Mouse (Mus musculus): ENCODE results near the gene Rps8.

Gene Rps8

DNA sequence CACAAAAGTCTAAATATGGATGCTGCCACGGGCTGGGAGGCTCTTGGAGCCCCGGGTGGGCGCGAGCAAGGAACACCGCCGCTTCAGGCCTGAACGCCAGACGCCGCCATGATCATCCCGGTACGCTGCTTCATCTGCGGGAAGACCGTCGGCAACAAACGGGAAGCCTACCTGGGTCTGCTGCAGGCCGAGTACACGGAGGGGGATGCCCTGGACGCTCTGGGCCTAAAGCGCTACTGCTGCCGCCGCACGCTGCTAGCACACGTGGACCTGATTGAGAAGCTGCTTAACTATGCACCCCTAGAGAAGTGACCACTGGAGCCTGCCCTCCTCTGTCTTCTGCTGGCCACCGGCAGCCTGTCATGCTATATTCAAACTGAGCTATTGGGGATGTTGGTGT, 7.2 kb downstream of the Rps8 start:
- DNase-seq (ENCODE audit: extremely low spot score, low spot score), result no peak

DNA sequence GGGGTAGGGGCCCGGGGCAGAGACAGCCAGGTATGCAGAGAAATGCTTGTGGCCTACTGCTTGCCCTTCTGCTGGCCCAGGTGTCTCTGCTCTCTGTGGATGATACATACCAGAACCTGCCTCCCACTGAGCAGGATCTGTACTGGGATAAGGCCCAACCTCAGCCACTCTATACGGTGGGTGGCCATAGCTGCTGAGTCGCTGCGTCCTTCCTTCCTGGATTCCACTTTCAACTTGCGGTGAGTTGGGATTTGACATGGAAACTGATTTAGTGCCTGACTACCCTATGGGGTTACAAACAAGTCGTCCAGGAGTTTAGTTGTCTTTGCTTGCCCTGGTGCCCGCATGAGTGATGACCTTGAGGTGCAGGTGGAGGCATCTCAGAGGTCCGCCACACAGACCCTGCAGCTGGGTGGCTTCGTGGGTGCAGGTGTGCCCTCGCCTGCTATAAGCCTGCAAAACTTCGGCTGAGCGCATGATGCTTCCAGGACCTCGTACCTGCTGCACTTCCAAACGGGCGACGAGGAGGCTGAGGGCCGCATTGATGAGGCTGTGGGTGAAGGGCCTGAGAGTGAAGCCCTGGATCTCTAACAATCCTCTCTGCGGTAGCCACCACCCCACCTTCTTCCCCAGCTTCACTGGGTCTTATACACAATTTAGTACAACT, 7.9 kb downstream of the Rps8 start:
- no peak for DNase-seq (ENCODE audit: extremely low spot score, low spot score)

DNA sequence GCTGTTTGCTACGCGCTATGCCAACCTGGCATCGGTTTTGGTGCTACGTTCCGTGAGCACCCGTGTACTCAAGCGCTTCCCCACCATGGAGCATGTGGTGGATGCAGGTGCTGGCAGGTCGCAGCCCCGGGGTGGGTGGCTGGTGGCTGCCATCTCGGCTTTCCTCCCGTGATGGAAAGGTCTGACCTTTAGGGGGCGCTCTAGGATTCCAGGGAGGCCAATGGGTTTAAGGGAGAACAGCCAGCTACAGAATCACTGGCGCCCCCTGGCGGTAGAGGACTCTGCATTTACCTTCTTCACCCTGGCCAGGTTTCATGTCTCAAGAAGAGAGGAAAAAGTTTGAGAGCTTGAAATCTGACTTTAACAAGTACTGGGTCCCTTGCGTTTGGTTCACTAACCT, 9.9 kb downstream of the Rps8 start:
- peak; percentile 86 for DNase-seq (ENCODE audit: extremely low spot score, low spot score)

GRCm38 (mm10) chr4:117145248-117145647, 10.8 kb downstream of the Rps8 start:
- DNase-seq (ENCODE audit: extremely low spot score, low spot score), result no peak

DNA sequence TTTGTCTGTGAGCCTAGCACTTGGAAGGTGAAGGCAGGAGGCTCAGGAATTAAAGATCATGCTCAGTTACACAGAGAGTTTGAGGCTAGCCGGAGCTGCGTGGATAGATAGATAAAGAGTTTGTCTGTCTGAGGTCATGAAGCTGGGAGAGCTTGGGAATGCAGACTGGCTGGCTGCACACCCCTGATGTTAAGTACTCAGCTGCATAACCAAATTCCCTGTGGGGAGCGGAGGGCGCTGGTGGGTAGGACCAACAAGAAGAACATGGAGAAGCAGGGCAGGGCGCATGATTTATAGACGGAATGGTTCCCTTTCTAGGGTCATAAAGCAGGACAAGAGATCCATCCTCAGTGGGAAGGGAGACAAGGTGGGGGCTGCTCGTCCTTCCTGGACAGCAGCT, 13.0 kb downstream of the Rps8 start:
- no peak for DNase-seq (ENCODE audit: extremely low spot score, low spot score)

DNA sequence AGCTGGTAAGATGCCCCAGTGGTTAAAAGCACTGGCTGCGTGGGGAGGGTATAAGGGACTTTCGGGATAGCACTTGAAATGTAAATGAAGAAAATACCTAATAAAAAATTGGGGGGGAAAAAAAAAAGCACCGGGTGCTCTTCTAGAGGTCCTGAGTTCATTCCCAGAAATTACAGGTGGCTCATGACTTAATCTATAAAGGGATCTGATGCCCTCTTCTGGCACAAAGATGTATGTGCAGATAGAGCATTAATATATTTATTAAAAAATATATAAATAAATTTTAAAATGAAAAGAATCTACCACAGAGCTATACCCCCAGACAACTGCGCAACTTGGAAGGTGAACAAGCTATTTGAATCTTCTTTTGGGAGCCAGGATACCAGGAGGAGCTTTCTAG, 15.4 kb downstream of the Rps8 start:
- DNase-seq (ENCODE audit: extremely low spot score, low spot score), result no peak

GRCm38 (mm10) chr4:117139217-117139612, 16.8 kb downstream of the Rps8 start:
- DNase-seq (ENCODE audit: extremely low spot score, low spot score), result no peak

- DNase-seq (ENCODE audit: extremely low spot score, low spot score), result no peak
Observed at GRCm38 (mm10) chr4:117138295-117139216, 17.5 kb downstream of the Rps8 start.

- DNase-seq (ENCODE audit: extremely low spot score, low spot score), result no peak
Observed at GRCm38 (mm10) chr4:117136034-117136433, 20.0 kb downstream of the Rps8 start.

GRCm38 (mm10) chr4:117134601-117134995, 21.4 kb downstream of the Rps8 start:
- DNase-seq (ENCODE audit: extremely low spot score, low spot score), result no peak

DNA sequence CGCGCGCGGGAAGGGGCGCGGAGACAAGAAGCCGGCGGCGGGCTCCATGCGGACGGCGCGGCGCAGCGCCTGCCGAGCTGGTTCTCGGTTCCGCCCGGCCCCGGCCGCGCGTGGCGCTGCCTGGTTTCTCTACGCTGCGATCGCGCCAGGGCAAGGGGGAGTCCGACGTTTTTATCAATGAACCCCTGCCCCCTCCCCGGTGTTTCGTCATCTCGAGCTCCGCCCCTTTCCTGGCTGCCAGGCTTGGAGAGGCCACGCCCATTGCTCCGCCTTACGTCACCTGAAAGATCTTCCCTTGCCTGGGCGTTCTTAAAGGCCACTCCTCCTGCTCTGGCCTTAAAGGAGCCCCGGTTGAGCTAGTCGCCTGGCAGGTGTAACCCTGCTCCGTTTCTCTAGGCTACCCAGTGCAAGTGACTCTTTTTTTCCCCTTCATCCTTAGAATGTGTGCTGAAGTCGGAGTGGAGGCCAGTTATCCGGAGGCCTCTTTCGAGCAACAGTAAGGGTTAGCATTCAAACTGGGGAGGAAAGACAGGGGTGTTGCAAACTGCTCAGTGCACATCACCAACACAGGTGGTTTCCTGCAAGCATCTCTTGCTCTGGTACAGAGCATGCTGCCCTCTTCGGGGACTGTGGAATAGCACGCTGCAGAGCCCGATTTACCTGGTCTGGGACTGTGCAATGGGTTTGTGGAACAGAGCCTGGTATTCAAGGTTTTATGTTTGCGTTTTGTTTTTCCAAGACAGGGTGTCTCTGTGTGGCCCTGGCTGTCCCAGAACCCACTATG, 22.0 kb downstream of the Rps8 start, which contains the start of gene Plk3:
TSS of gene Plk3 (minus strand) at position 147 of the 784 bp plus-strand sequence.
- DNase-seq (ENCODE audit: extremely low spot score, low spot score), result peak; percentile 96

- peak; percentile 73 for DNase-seq (ENCODE audit: extremely low spot score, low spot score)
Observed at GRCm38 (mm10) chr4:117133366-117133796, 22.7 kb downstream of the Rps8 start.

DNA sequence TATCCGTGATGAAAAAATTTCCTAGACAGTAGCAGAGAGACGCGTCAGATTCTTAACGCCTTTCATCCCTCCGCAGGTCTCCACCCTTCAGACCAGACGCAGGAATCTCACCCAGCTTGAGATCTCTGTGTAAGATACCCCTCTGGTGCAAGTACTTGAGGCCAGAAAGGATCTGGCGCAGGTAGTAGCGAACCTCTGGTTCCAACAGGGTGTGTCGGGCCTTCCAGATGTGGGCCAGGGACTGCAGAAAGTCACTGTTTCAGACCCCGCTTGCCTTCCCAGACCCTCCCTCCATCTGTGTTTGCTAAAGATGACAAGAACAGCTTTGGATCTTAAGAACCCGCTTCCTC, 23.3 kb downstream of the Rps8 start:
- no peak for DNase-seq (ENCODE audit: extremely low spot score, low spot score)

- peak; percentile 79 for DNase-seq (ENCODE audit: extremely low spot score, low spot score)
Observed at GRCm38 (mm10) chr4:117131890-117132793, 23.9 kb downstream of the Rps8 start.

- DNase-seq (ENCODE audit: extremely low spot score, low spot score), result no peak
Observed at GRCm38 (mm10) chr4:117131198-117131597, 24.8 kb downstream of the Rps8 start.

DNA sequence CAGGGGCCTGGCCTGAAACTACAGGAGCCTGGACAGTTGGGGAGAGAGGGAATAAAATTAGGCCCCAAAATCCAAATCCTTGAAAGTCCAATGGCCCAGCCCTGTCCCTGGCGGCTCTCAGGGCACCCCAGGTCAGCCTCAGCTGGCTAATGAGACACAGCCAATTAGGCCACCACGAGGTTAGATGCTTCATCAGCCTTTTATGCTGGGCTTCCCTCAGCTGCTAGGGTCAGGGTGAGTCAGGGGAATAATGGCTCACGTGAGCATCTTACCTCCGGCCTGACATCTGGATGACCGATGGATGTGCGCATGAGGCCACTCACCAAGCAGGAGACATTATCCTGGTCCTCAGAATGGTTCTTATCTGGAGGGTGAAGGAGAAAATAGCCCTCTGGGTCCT, 25.3 kb downstream of the Rps8 start:
- DNase-seq (ENCODE audit: extremely low spot score, low spot score), result no peak

DNA sequence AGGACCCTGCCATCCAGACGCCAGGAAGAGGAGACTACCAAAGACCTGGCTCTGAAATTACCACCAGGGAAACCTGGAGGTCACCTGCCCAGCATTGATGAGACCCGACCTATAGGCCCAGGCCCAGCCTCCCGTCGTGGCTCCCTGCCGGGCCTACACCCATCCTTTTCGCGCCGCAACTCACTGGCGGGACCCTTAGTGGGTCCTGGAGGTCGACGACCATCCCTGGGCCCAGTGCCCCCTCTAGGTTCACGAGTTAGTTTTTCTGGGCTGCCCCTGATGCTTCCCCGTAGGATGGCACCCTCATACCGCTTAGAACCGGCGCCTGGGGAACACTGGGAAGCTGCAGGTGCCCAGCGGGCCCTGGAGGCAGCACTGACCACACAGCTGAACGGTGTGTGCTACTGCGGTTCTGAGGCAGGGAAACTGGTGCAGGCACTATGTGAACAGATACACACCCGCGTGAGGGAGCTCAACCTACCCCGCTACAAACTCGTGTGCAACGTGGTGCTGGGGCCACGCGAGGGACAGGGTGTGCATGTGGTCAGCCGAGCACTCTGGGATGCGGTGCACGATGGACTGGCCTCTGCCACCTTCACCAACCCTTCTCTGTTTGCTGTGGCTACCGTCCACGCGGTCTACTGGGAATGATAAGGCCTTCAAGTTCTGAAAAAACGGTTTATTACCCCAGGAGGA, 27.9 kb downstream of the Rps8 start:
- no peak for DNase-seq (ENCODE audit: extremely low spot score, low spot score)

DNA sequence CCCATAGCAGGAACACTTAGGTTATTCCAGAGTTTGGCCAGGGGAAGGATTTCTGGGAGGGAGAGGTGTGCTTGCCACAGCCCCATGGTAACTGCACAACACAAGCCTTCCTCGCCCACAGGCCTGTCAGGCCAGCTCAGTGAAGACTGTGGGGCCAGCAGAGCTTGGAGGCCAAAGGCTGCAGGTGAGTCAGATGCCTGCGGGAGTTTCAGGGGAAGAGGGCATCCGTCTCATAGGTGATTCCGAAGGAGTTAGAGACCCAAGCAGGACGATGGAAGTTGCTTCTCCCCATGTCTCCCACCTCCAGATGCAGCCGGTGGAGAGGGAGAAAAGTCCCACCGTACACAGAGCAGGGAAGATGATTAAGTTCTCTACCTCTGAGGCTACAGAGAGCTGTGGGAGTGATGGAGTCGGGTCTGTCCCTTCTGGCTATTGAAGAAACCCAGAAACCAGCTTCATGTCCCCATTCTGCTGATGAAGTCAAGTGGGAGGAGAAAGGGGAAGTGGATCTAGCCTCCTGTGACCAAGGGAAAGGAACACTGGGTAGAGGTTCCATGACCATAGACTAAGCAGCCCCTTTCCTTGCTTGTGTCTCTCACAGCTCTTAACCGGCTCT, 29.3 kb downstream of the Rps8 start, which contains the start of gene Tctex1d4:
TSS of gene Tctex1d4 (plus strand) at position 120 of the 616 bp plus-strand sequence.
- no peak for DNase-seq (ENCODE audit: extremely low spot score, low spot score)

GRCm38 (mm10) chr4:117125910-117126674, 30.0 kb downstream of the Rps8 start:
- DNase-seq (ENCODE audit: extremely low spot score, low spot score), result peak; percentile 44

Measured in neural tube, embryonic 10.5 days (tissue).